Mouse (Mus musculus) embryo, embryonic 9.5 days (tissue): ENCODE measurements around the gene Calml3.

ENCODE experiments used
- DNase-seq: peaks from one replicate; pipeline ENCODE4 v3.0.0-alpha.2; 2017; ENCODE audit errors: extremely low spot score

Calml3 gene

GRCm38 (mm10) chr13:3782499-3782898, 21.6 kb downstream of the Calml3 start:
- peak; percentile 15 for DNase-seq

DNA sequence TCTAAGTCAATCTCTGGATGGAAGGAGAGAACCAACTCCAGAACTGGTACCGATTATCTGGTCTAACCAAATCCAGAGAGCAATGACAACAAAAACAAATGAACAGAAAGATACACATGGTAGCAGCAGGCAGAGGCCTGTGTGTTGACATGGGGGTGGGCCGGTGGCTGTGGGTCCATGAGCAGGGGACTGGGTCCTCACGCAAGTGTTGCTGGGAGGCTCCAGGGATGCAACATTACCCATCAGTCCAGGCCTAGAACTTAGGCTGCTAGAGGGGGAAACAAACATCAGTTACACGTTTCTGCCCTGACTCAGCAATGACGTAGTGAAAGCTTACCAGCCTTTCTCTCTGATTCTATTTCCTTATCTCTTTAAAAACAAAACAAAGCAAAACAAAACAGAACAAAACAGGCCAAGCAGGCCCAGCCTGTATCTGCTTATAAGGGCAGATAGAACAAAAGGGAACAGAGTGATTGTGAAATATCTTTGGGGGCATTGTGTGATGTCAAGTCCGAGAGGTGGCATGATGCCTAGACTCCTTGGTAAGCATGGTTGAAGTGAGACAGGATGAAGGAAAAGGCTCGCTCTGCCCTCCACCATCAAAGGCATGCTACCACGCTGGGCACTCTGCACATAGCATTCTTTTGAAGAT, 24.4 kb downstream of the Calml3 start:
- no peak for DNase-seq

GRCm38 (mm10) chr13:3778591-3779364, 25.3 kb downstream of the Calml3 start:
- DNase-seq: no peak

GRCm38 (mm10) chr13:3777216-3777912, 26.8 kb downstream of the Calml3 start:
- DNase-seq: no peak

DNA sequence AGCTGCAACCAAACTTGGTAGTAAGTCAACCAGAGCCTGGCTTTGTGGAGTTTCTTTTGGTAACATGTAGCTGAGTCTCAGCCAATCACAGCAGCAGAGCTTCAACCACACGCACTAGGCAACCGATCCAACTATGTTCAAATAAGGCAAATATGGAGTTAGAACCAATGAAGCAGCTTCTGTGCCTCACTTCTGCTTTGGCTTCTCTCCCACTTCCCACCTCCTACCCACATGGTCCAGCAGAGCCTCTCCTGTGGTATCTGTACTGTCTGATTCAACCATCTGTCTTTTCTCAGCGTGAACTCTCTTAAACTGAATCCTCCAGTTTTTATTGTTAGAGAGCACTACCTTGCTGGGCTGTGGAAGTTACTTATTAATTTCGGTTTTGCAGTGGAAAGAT, 27.7 kb downstream of the Calml3 start:
- no peak for DNase-seq

DNA sequence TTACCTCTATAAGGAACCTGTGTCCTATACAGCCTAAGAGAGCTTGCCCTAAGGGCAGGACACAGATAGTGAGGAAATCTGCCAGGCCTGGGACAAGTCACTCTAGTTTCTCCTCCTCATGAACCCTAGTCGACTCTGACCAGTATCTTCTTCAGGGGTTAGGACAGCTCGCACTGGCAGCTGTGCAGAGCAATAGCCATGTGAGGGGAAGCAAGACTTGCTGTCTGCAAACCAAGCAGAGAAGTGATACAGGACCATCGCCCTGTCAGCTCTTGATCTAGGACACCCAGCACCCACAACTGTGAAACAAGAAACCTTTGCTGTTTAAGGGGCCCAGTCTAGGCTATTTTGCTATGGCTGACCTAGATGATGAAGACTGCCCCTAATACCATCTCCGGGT, 29.1 kb downstream of the Calml3 start:
- DNase-seq: no peak

DNA sequence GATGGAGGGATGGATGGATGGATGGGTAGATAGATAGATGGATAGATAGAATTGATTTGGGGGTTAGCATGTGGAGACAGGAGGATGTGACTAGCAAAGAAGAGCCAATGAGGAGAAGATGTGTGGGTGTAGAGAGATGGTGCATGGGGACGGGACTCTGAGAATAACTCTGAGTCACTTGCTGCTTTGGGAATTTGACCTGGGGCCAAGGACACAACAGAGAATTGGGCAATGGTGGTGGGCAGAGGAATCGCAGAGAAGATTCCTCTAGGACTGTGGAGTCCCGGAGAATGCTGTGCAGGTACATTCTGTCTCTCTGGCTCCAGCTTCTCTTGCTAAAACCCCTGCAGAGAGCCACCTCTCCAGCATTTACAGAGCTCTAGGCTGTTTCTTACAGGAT, 29.8 kb downstream of the Calml3 start:
- no peak for DNase-seq

DNA sequence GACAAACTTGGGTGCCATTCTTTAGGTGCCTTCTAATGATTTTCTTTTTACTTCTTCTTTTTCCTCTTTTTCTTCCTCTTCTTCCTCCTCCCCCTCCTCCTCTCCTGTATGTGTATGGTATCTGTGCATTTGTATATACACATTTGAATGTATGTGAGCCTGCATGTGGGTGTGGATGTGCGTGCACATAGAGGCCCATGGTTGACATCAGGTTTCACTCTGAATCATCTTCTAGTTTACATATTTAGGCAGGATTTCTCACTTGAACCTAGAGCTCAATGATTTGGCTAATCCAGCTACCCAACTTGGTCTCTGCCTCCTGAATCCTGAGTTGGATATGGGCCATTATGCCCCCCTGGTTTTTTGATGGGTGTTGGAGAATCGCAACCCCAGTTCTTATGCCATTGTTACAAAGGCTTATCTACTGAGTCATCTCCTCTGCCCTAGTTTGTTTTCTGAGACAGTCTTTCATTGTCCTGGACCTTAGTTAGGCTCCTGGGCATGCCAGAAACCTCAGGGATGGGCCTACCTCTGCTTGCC, 30.9 kb downstream of the Calml3 start:
- no peak for DNase-seq

GRCm38 (mm10) chr13:3771221-3771620, 32.9 kb downstream of the Calml3 start:
- DNase-seq: no peak

DNA sequence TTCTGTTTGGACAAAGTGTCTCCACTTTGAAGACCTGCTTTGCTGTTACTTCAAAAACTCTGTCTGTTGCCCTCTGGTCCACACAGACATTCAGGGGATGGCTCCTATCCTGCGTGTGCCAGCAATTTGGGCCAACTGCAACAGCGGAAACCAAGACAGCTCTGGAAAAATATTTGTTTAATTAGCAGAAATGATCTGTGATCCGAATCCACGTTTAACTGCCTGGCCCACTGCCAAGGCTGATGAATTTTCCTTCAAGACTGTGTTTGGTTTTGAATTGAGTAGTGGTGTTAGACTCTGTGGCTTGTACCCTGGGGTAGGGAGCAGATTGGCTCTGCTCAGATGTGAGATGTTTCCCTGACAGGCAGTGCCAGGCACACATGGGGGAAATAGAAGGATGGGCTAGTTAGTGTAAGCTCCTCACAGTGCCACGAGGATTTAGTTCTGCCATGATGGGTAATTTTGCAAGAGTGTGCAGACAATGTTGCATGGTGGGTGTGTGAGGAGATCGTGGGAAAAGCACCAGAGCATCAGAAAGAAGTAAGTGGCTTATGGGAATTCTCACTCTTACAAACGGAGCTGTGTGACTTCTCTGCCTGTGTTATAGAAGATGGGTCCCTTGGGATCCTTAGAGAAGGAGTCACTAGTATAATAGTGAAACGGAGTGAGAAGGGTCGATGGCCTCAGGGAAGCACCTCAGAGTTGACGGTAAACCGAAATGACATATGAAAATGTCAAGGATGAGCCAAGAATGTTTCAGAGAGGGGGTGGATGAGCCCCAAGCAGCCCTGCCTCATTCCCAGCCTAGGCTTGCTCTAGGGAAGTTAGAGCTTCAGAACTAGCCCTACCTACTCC, 33.7 kb downstream of the Calml3 start:
- DNase-seq: no peak

GRCm38 (mm10) chr13:3769531-3769930, 34.6 kb downstream of the Calml3 start:
- no peak for DNase-seq

DNA sequence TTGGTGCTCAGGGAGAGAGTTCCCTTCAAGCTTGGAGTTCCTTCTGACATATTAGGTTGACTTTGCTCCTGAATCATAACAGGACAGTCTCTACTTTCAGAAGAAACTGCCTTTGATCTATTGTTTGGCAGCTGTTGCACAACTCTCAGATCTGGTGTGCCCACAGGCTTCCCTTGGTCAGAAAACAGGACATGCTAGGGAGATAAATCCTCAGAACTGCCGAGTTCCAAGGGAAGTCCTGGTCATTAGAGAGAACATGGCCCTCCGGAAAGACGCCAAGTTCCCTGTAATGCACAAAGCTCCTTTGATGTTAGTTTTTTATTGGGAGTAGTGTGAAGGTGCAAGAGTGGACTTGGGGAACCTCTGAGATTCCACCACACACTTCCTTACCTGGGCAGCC, 35.5 kb downstream of the Calml3 start:
- no peak for DNase-seq

GRCm38 (mm10) chr13:3767086-3767485, 37.0 kb downstream of the Calml3 start:
- DNase-seq: no peak

- DNase-seq: no peak
Measured at GRCm38 (mm10) chr13:3765781-3766180, 38.3 kb downstream of the Calml3 start.

DNA sequence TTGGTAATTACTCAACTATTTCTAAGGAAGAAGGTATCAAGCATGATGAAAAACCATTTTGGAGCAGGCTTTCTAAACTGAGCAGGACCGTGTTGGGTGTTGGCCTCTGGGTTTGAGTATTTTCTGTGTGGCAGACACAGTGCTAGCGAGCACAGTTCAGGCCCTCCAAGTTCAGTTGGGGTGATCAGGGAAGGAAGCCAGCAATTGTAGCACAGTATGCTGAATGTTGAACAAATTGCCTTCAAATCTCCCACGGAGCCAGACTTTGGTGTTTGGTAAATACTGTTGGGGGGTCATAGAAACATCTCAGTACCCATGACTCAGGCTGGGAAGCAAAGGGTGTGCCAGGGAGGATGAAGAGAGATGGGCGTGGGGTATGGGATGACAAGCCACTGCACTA, 43.0 kb downstream of the Calml3 start:
- DNase-seq: no peak

GRCm38 (mm10) chr13:3758347-3758746, 45.8 kb downstream of the Calml3 start:
- DNase-seq: no peak

GRCm38 (mm10) chr13:3753291-3753690, 50.8 kb downstream of the Calml3 start:
- DNase-seq: no peak
